Mouse (Mus musculus) heart, postnatal 10 days (tissue): Measurements from ENCODE around the gene H2-M10.6. TPM values are rescaled to one million over a fixed set of nuclear protein-coding genes. Genes with fewer than 3 reads are reported as not detected.

Source experiments
- DNase-seq, 2 experiments: peaks; one replicate each; pipeline ENCODE4 v3.0.0; 2021
- intact Hi-C: fragments of 180-260 bp; cut with DNase I; formaldehyde crosslinking; loops from one replicate; pipeline ENCODE4 v1.15.1; 2025
- total RNA-seq, 2 experiments: library from RNA; stranded (reverse); gene quantifications; 2 replicates each; pipeline ENCODE4 v1.2.3; 2021

H2-M10.6 gene
- total RNA-seq, 2 experiments from 2014 or later = not detected

GRCm38 (mm10) chr17:36839001-36839400 is 27.0 kb downstream of the H2-M10.6 start:
- no peak for DNase-seq
- intact Hi-C loops = loop anchor here (5.0 kb wide), 2 partner anchors 118 to 208 kb away; partner anchors contain the start of genes Gabbr1, Znrd1 and Znrd1as

GRCm38 (mm10) chr17:36839931-36840330 is 28.0 kb downstream of the H2-M10.6 start:
- intact Hi-C loops = loop anchor here (5.0 kb wide), 2 partner anchors 117 to 207 kb away; partner anchors contain the start of genes Gabbr1, Znrd1 and Znrd1as
- no peak for DNase-seq

- intact Hi-C loops = no loop called here
- DNase-seq = no peak
Observed at GRCm38 (mm10) chr17:36840961-36841445, 29.0 kb downstream of the H2-M10.6 start.

GRCm38 (mm10) chr17:36843696-36844095 is 31.7 kb downstream of the H2-M10.6 start:
- intact Hi-C loops = no loop called here
- no peak for DNase-seq

- intact Hi-C loops = no loop called here
- peak in 1 of 2 experiments; percentile 17 for DNase-seq
Observed at GRCm38 (mm10) chr17:36844286-36844719, 32.3 kb downstream of the H2-M10.6 start.

- DNase-seq = no peak
- intact Hi-C loops = no loop called here
Observed at GRCm38 (mm10) chr17:36844725-36845124, 32.8 kb downstream of the H2-M10.6 start.

GRCm38 (mm10) chr17:36848911-36849310 is 36.9 kb downstream of the H2-M10.6 start:
- intact Hi-C loops = no loop called here
- no peak for DNase-seq

- no peak for DNase-seq
- intact Hi-C loops = no loop called here
Observed at GRCm38 (mm10) chr17:36849992-36850391, 38.0 kb downstream of the H2-M10.6 start.

GRCm38 (mm10) chr17:36851200-36851599 is 39.2 kb downstream of the H2-M10.6 start:
- intact Hi-C loops = no loop called here
- no peak for DNase-seq

GRCm38 (mm10) chr17:36851627-36852026 is 39.7 kb downstream of the H2-M10.6 start:
- intact Hi-C loops = no loop called here
- DNase-seq = no peak

- intact Hi-C loops = no loop called here
- DNase-seq = no peak
Observed at GRCm38 (mm10) chr17:36855484-36855883, 43.5 kb downstream of the H2-M10.6 start.

GRCm38 (mm10) chr17:36856236-36856635 is 44.3 kb downstream of the H2-M10.6 start:
- intact Hi-C loops = no loop called here
- DNase-seq = no peak

- intact Hi-C loops = no loop called here
- no peak for DNase-seq
Observed at GRCm38 (mm10) chr17:36858181-36858580, 46.2 kb downstream of the H2-M10.6 start.

GRCm38 (mm10) chr17:36861680-36862079 is 49.7 kb downstream of the H2-M10.6 start:
- intact Hi-C loops = no loop called here
- DNase-seq = no peak

Other genes starting within 250 kb of the H2-M10.6 start
- gene H2-M9, start 169.5 kb upstream of the H2-M10.6 start, total RNA-seq = under 1 TPM in 1 of 2 experiments, not detected in 1; 0.38 TPM
- gene H2-M1, start 140.0 kb upstream of the H2-M10.6 start, total RNA-seq = not detected
- not detected for gene H2-M10.5, start 39.3 kb upstream of the H2-M10.6 start, total RNA-seq
- 10 to 100 TPM; 23.1 to 24.2 TPM for gene Trim26, start 25.0 kb downstream of the H2-M10.6 start, total RNA-seq
- not detected for gene Trim15, start 55.0 kb downstream of the H2-M10.6 start, total RNA-seq
- under 1 TPM; 0.60 to 0.93 TPM for gene Trim10, start 57.4 kb downstream of the H2-M10.6 start, total RNA-seq
- gene Trim40, start 78.0 kb downstream of the H2-M10.6 start, total RNA-seq = not detected
- gene Trim31, start 85.9 kb downstream of the H2-M10.6 start, total RNA-seq = not detected
- under 1 TPM; 0.22 to 0.43 TPM for gene Rnf39, start 130.7 kb downstream of the H2-M10.6 start, total RNA-seq
- 10 to 100 TPM; 58.9 to 73.2 TPM for gene Ppp1r11, start 139.6 kb downstream of the H2-M10.6 start, total RNA-seq
- 10 to 100 TPM; 23.7 to 28.9 TPM for gene Znrd1, start 146.4 kb downstream of the H2-M10.6 start, total RNA-seq
- 1 to 10 TPM; 7.7 to 8.4 TPM for gene Znrd1as, start 146.4 kb downstream of the H2-M10.6 start, total RNA-seq
- not detected for gene 2410137M14Rik, start 169.1 kb downstream of the H2-M10.6 start, total RNA-seq
- gene H2-M5, start 177.4 kb downstream of the H2-M10.6 start, total RNA-seq = under 1 TPM in 1 of 2 experiments, not detected in 1; 0.26 TPM
- gene Zfp57, start 189.0 kb downstream of the H2-M10.6 start, total RNA-seq = 1 to 10 TPM; 5.6 to 6.9 TPM
- not detected for gene Mog, start 211.2 kb downstream of the H2-M10.6 start, total RNA-seq
- 10 to 100 TPM; 14.0 to 17.2 TPM for gene Gabbr1, start 233.8 kb downstream of the H2-M10.6 start, total RNA-seq